Mouse (Mus musculus): ENCODE data around the gene Muc2. TPM values are rescaled to one million over a fixed set of nuclear protein-coding genes. Genes with fewer than 3 reads are reported as not detected.
A peak's percentile ranks its signal among the peaks of the same experiment; 100 is the strongest.

Muc2 gene
- polyA plus RNA-seq, 1 experiment from 2014 or later: 0.60 TPM

GRCm38 (mm10) chr7:141671626-141672291 is 18.4 kb upstream of the Muc2 start:
- WGBS: 88% methylated on average over 5 of the region's 5 CpGs

DNA sequence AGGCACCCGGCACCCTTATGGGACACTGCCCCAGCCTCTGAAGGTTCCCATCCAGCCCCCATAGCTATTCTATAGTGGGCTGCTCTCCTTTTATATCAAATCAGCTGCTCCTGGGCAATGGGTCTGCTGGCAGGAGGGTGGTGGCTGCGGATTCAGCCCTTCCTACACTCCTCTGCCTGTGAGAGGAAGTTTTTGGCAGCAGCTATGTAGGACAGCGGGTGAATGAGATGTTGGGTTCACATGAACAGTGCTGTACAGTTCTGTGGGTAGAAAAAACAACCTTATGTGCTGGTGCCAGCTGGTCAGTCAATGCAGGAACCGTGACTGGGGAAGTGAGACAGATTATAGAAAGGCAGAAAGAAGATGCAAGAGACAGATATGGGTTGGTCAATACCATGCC is 11.2 kb upstream of the Muc2 start:
- no peak for ATAC-seq (ENCODE audit: insufficient number of reproducible peaks, insufficient read depth, low FRiP score, low TSS enrichment, low read depth)
- 75% methylated on average over 4 of the region's 4 CpGs for WGBS

More at GRCm38 (mm10) chr7:141671626-141672291, 18.4 kb upstream of the Muc2 start:
- Histone ChIP-seq H3K27ac (no peak overlapping the region), H3K4me1 (replicated peaks) (no peaks in the 10 kb centered on the region), H3K27me3 (no peaks in the 10 kb centered on the region), H3K36me3 (no peaks in the 10 kb centered on the region), H3K4me2 (no peak overlapping the region), H3K4me3 (replicated peaks) (no peak overlapping the region), H3K9me3 (no peaks in the 10 kb centered on the region; the same call in 1 of the 2 replicates), H3K9ac (replicated peaks) (no peak overlapping the region)
- ATAC-seq (ENCODE audit: insufficient number of reproducible peaks, insufficient read depth, low FRiP score, low TSS enrichment, low read depth): no peak

GRCm38 (mm10) chr7:141687330-141687729 is 2.8 kb upstream of the Muc2 start:
- 63% methylated on average over 10 of the region's 10 CpGs for WGBS
- Histone ChIP-seq H3K27me3 (0 out of 2 replicates have a peak, but pooled peaks cover 3% of the 10 kb centered on the region), H3K27ac (no peak overlapping the region), H3K9ac (replicated peaks) (no peak overlapping the region), H3K4me1 (replicated peaks) (peaks cover 8% of the 10 kb centered on the region; the same call in 1 of the 2 replicates), H3K36me3 (no peaks in the 10 kb centered on the region), H3K4me3 (replicated peaks) (no peak overlapping the region), H3K4me2 (no peak overlapping the region), H3K9me3 (no peaks in the 10 kb centered on the region)
- no peak for ATAC-seq (ENCODE audit: insufficient number of reproducible peaks, insufficient read depth, low FRiP score, low TSS enrichment, low read depth)

More for the DNA sequence above, 11.2 kb upstream of the Muc2 start:
- H3K4me1 ChIP-seq (replicated peaks): no peaks in the 10 kb centered on the region
- H3K36me3 ChIP-seq: no peaks in the 10 kb centered on the region
- no peak overlapping the region for H3K27ac ChIP-seq
- no peaks in the 10 kb centered on the region for H3K27me3 ChIP-seq
- no peak overlapping the region for H3K4me3 ChIP-seq (replicated peaks)
- H3K9ac ChIP-seq (replicated peaks): no peak overlapping the region
- H3K4me2 ChIP-seq: no peak overlapping the region
- H3K9me3 ChIP-seq: no peaks in the 10 kb centered on the region; the same call in 1 of the 2 replicates

DNA sequence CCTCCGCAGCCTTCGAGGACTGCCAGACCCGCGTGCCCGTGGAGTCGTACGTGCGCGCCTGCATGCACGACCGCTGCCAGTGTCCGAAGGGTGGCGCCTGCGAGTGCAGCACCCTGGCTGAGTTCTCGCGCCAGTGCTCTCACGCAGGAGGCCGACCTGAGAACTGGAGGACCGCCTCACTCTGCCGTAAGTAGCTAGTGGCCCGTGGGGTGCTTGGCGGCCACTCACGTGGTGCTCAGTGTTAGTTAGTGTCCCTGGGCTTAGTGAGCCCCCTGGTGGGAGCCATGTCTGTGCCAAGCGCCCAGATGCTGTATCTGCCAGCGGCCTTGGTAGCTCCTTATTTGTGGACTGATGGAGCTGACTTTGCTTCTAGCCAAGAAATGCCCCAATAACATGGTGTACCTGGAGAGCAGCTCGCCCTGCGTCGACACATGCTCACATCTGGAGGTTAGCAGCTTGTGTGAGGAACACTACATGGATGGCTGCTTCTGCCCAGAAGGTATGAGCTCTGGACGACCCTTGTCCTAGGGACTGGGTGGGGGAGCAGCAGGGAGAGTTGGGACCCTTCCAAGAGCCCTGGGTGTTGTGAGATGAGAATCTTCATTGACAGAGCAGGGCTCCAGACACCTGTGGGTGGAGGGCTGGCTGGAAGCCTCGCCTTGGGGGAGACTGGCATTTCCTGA is 3.6 kb downstream of the Muc2 start:
- Histone ChIP-seq H3K36me3 (no peaks in the 10 kb centered on the region), H3K4me2 (peak overlapping the region; percentile 49), H3K27ac (no peak overlapping the region), H3K9ac (replicated peaks) (no peak overlapping the region; the same call in 1 of the 2 replicates), H3K4me3 (replicated peaks) (peak overlapping the region; percentile 13; the same call in 1 of the 2 replicates), H3K4me1 (replicated peaks) (no peaks in the 10 kb centered on the region), H3K27me3 (peaks cover 17% of the 10 kb centered on the region; the same call in 1 of the 2 replicates), H3K9me3 (no peaks in the 10 kb centered on the region)
- 42% methylated on average over 30 of the region's 30 CpGs for WGBS
- no peak for ATAC-seq (ENCODE audit: insufficient number of reproducible peaks, insufficient read depth, low FRiP score, low TSS enrichment, low read depth)

DNA sequence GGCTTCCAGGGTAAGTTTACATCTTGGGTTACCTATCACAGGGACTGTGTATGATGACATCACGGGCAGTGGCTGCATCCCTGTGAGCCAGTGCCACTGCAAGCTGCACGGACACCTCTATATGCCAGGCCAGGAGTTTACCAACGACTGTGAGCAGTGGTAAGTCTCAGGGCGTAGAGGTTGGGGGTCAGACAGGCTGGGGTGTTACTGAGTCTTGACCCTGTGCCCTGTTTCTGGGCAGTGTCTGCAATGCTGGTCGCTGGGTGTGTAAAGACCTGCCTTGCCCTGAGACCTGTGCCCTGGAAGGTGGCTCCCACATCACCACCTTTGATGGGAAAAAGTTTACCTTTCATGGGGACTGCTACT is 4.1 kb downstream of the Muc2 start:
- ATAC-seq (ENCODE audit: insufficient number of reproducible peaks, insufficient read depth, low FRiP score, low TSS enrichment, low read depth): no peak
- H3K9me3 ChIP-seq: no peaks in the 10 kb centered on the region
- no peaks in the 10 kb centered on the region for H3K36me3 ChIP-seq
- peaks cover 17% of the 10 kb centered on the region; the same call in 1 of the 2 replicates for H3K27me3 ChIP-seq
- no peak overlapping the region for H3K27ac ChIP-seq
- 83% methylated on average over 5 of the region's 5 CpGs for WGBS
- H3K4me1 ChIP-seq (replicated peaks): no peaks in the 10 kb centered on the region
- H3K4me2 ChIP-seq: no peak overlapping the region
- no peak overlapping the region for H3K9ac ChIP-seq (replicated peaks)
- no peak overlapping the region for H3K4me3 ChIP-seq (replicated peaks)

- ATAC-seq (ENCODE audit: insufficient number of reproducible peaks, insufficient read depth, low FRiP score, low TSS enrichment, low read depth): no peak
- Histone ChIP-seq H3K4me1 (replicated peaks) (no peaks in the 10 kb centered on the region), H3K9ac (replicated peaks) (no peak overlapping the region), H3K4me3 (replicated peaks) (no peak overlapping the region), H3K4me2 (no peak overlapping the region), H3K27ac (no peak overlapping the region), H3K27me3 (peaks cover 17% of the 10 kb centered on the region; the same call in 1 of the 2 replicates), H3K9me3 (no peaks in the 10 kb centered on the region), H3K36me3 (no peaks in the 10 kb centered on the region)
- 85% methylated on average over 13 of the region's 13 CpGs for WGBS
Observed at GRCm38 (mm10) chr7:141696538-141696937, 6.4 kb downstream of the Muc2 start.

DNA sequence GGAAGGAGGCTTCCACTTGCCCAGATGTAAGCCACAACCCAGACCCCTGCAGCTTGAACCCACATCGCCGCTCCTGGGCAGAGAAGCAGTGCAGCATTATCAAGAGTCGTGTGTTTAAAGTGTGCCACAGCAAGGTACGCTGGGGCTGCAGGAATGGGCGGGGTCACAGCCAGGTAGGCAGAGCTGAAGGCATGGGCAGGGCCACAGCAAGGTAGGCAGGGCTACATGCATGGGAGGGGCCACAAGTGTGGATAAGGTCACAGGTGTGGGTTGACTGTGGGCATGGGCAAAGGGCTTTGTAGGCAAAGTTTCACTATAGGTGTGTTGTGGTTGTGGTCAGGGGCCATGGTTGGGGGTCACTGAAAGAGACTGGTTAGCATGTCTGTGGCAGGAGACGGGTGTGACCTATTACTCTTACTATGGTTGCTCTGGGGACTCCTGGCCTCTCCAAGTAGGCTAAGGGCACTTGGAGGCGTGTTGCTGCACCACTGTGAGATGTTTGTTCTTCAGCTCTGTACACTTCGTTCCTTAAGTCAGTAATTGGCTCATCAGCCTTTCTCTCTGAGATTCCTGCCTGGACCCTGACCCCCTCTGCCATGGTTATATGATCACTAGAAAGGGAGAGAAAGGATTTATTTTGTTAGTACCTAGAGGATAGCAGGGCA is 9.5 kb downstream of the Muc2 start:
- 84% methylated on average over 8 of the region's 8 CpGs for WGBS
- Histone ChIP-seq H3K27ac (no peak overlapping the region), H3K4me3 (replicated peaks) (no peak overlapping the region), H3K36me3 (no peaks in the 10 kb centered on the region), H3K27me3 (no peaks in the 10 kb centered on the region), H3K9me3 (no peaks in the 10 kb centered on the region), H3K9ac (replicated peaks) (no peak overlapping the region), H3K4me2 (no peak overlapping the region), H3K4me1 (replicated peaks) (no peaks in the 10 kb centered on the region)
- 0 out of 2 replicates have a peak, but pooled peaks have one; percentile 10 for ATAC-seq (ENCODE audit: insufficient number of reproducible peaks, insufficient read depth, low FRiP score, low TSS enrichment, low read depth)

DNA sequence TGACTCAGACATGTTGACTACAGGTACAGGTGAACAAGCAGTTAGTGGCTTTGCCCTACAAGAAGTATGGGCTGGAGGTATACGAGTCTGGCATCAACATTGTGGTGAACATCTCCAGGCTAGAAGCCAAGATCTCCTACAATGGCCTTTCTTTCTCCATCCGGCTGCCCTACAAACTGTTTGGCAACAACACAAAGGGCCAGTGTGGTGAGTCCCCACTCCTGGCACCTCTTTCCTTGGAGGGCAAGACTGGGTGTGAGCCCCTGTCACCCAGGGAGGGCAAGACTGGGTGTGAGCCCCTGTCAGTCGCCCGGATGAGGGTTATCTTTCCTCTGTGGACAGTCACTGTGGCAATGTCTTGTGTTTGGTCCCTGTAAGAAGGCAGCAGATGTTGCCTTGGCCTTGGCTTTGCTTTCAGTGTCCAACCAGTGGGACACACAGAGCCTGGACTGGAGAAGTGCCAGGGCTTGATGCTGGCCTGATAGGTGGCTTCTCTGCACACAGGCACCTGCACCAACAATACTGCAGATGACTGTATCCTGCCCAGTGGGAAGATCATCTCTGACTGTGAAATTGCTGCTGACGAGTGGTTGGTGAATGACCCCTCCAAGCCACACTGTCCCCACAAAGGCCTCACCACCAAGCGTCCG is 57.4 kb downstream of the Muc2 start:
- no peak overlapping the region for H3K4me2 ChIP-seq
- no peak overlapping the region for H3K9ac ChIP-seq (replicated peaks)
- ATAC-seq (ENCODE audit: insufficient number of reproducible peaks, insufficient read depth, low FRiP score, low TSS enrichment, low read depth): no peak
- no peaks in the 10 kb centered on the region for H3K27me3 ChIP-seq
- H3K4me1 ChIP-seq (replicated peaks): no peaks in the 10 kb centered on the region
- H3K36me3 ChIP-seq: no peaks in the 10 kb centered on the region
- 86% methylated on average over 7 of the region's 7 CpGs for WGBS
- no peak overlapping the region for H3K4me3 ChIP-seq (replicated peaks)
- no peak overlapping the region for H3K27ac ChIP-seq
- no peaks in the 10 kb centered on the region for H3K9me3 ChIP-seq

- no peak overlapping the region for H3K4me3 ChIP-seq (replicated peaks)
- H3K27me3 ChIP-seq: no peaks in the 10 kb centered on the region
- H3K36me3 ChIP-seq: no peaks in the 10 kb centered on the region
- H3K4me2 ChIP-seq: no peak overlapping the region
- H3K27ac ChIP-seq: no peak overlapping the region
- WGBS: 83% methylated on average over 6 of the region's 6 CpGs
- no peaks in the 10 kb centered on the region for H3K4me1 ChIP-seq (replicated peaks)
- no peaks in the 10 kb centered on the region for H3K9me3 ChIP-seq
- H3K9ac ChIP-seq (replicated peaks): no peak overlapping the region
- no peak for ATAC-seq (ENCODE audit: insufficient number of reproducible peaks, insufficient read depth, low FRiP score, low TSS enrichment, low read depth)
Observed at GRCm38 (mm10) chr7:141752513-141752912, 62.4 kb downstream of the Muc2 start.

DNA sequence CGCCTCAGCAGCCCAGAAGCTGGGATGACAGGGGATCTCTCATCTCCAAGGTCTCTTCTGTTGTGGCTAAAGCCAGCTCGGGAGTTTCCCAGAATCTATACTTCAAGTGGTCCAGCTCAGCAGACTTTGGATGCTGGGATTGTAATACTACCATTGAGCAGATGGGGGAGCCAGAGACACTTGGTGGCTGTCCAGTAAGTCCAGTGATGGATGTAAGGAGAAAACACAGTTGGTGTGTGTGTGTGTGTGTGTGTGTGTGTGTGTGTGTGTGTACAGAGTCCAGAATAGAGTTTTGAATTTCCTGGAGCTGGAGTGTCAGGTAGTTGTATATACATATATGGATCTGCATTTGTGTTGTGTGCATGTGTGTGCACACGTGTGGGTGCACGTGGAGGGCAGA is 65.7 kb downstream of the Muc2 start:
- Histone ChIP-seq H3K4me1 (replicated peaks) (no peaks in the 10 kb centered on the region), H3K36me3 (no peaks in the 10 kb centered on the region), H3K4me2 (no peak overlapping the region), H3K27me3 (no peaks in the 10 kb centered on the region), H3K27ac (no peak overlapping the region), H3K4me3 (replicated peaks) (no peak overlapping the region), H3K9me3 (no peaks in the 10 kb centered on the region), H3K9ac (replicated peaks) (no peak overlapping the region)
- no peak for ATAC-seq (ENCODE audit: insufficient number of reproducible peaks, insufficient read depth, low FRiP score, low TSS enrichment, low read depth)
- WGBS: 57% methylated on average over 4 of the region's 4 CpGs

- no peak overlapping the region for H3K9ac ChIP-seq (replicated peaks)
- WGBS: 74% methylated on average over 4 of the region's 4 CpGs
- H3K36me3 ChIP-seq: no peaks in the 10 kb centered on the region
- H3K4me3 ChIP-seq (replicated peaks): no peak overlapping the region
- no peak for ATAC-seq (ENCODE audit: insufficient number of reproducible peaks, insufficient read depth, low FRiP score, low TSS enrichment, low read depth)
- no peaks in the 10 kb centered on the region for H3K4me1 ChIP-seq (replicated peaks)
- H3K9me3 ChIP-seq: no peaks in the 10 kb centered on the region
- H3K4me2 ChIP-seq: no peak overlapping the region
- H3K27me3 ChIP-seq: no peaks in the 10 kb centered on the region
- no peak overlapping the region for H3K27ac ChIP-seq
Observed at GRCm38 (mm10) chr7:141758291-141758690, 68.2 kb downstream of the Muc2 start.

Data from limb, embryonic 12.5 days (tissue).